Mouse (Mus musculus) erythroid progenitor cell, adult 5-6 weeks (primary cell): ENCODE results near the gene Ror2. TPM values are rescaled to one million over a fixed set of nuclear protein-coding genes. Genes with fewer than 3 reads are reported as not detected.
"Not testable (repeated sequence)": the region's sequence is repeated elsewhere in the genome, so short reads cannot be mapped to it uniquely, and the experiment has no call there.

ENCODE experiments used
- ATAC-seq: replicated peaks from 2 replicates; pipeline ENCODE4 v1.8.0; 2016; ENCODE audit warnings: moderate number of reproducible peaks, mild to moderate bottlenecking, moderate TSS enrichment, inconsistent platforms; ENCODE audit not compliant: poor library complexity, low FRiP score, severe bottlenecking
- total RNA-seq, 2 experiments: library from RNA; stranded (forward) in 1 of 2; stranded (reverse) in 1 of 2; fragments of 150-400 nt in 1 of 2; fragments of 186-747, 209-891 nt in 1 of 2; gene quantifications; 2 replicates each; pipeline versions ENCODE4 v1.2.3 to v1.2.4; 2015 to 2017; ENCODE audit warnings: low replicate concordance in 2 of 2

Gene Ror2
- not detected in 2 replicates for total RNA-seq (2015; ENCODE audit: low replicate concordance)
- total RNA-seq (2017; ENCODE audit: low replicate concordance) = not detected in 2 replicates

GRCm38 (mm10) chr13:53285756-53286361 is at the start of gene Ror2:
Gene Ror2 (minus strand): TSS chr13:53286124.
- no peak for ATAC-seq

DNA sequence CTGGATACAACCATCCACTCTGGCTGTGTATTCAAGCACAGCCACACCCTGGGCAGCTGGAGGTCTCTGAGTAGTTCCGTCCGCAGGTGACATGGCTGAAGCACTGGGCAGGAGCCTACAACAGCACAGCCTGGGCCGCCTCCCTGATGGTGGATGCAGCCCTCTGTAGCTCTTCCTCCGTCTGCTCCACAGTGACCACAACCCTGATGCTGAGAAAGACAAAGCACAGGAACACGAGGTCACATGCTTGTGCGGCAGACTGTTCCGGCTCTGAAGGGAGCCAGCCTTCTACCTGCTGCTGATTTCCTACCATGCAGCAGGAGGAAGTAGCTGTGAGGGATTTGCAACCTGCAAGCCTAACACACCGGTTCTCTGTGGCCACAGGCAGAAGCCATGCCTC is 47.8 kb upstream of the Ror2 start:
- no peak for ATAC-seq

DNA sequence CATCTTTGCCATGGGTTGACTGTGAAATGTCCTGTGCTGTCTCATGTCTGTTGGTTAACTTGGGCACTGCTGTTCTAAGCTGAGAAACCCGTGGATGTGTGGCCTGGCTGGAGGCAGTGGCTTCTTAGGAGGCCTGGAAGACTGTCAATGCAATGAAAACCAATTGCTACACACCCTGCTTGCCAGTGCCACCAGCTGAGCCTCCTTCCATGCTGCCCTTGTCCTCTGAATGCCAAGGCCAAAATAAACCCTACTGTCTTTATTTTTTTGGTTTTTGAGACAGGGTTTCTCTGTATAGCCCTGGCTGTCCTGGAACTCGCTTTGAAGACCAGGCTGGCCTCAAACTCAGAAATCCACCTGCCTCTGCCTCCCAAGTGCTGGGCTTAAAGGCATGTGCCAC is 44.3 kb upstream of the Ror2 start:
- ATAC-seq = no peak

DNA sequence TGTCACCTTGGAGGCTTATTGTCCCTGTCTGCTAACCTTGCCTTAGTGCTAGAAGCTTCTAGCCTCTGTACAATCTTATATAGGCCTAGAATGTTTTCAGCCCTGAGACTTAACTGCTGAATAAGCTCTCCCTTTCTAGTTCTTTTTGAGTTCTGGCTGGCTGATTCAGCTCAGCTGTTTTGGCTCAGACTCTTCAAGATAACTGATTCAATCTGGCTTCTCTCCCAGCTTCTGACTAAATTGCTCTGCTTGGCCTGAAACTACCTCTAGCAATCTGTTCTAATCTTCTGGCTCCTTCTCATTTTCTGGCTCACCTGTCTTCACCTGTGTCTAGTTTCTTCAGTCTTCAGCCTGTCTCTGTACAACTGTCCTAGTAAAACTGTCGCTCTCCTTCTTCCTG is 39.6 kb upstream of the Ror2 start:
- no peak for ATAC-seq

- no peak for ATAC-seq
Observed at GRCm38 (mm10) chr13:53323661-53324060, 37.7 kb upstream of the Ror2 start.

GRCm38 (mm10) chr13:53320899-53321298 is 35.0 kb upstream of the Ror2 start:
- ATAC-seq = no peak

DNA sequence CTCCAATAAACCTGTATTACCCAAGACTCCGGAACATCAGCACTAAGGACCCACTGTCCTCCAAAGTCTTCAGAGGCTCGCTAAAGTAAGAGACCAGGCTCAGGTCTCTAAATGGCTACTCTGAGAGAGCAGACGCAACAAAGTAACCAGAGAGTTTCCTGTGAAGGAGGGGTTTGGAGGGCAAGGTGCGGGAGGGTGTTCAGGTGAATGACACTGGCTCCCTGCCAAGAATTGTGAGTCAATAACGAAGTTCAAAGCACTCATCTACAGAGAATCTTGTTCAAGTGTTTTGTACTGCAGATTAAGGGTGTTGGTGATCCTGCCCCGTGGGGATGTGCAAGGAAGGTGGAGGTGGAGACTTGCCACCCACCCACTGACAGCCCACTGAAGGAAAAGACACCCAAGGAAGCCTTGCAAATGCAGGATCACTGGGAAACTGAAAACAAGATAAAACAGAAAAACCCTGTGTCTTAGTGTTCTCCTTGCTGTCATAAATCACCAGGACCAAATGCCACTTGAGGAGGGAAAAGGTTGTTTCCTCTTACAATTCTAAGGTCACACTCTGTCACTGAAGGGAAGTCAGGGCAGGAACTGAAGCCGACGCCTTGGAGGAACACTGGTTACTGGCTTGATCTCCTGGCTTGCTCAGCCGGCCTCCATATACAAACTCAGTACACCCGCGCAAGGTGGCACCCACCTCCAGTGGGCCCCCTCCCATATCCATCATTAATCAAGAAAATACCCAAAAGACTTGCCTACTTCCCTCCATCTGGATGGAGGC is 30.8 kb upstream of the Ror2 start:
- ATAC-seq = no peak

GRCm38 (mm10) chr13:53315757-53316156 is 29.8 kb upstream of the Ror2 start:
- not testable (repeated sequence) for ATAC-seq

GRCm38 (mm10) chr13:53310442-53310841 is 24.5 kb upstream of the Ror2 start:
- ATAC-seq = no peak

DNA sequence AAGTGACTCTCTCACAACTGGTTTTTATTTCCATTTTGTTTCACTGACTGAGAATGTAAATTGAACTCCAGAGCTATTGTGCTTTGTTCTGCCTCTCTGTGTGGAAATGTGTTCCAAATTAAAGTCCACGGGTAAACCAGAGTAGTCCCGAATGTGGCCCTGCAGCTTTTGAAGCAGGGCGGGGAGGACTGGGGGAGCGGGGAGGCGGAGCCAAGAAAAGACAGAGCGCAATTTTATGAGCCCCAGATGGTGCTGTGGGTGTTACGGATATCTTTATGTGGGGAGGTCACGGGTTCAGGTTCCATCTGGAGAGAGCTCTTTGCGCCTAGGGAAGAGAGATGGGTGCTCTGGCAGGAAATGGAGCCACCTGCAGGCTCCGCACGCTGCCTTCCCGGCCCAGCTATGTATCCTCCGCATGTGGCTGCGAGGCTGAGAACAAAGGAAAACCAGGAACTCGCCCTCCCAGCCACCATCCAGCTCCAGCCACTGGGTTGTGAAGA is 23.8 kb upstream of the Ror2 start:
- ATAC-seq = no peak

GRCm38 (mm10) chr13:53309148-53309547 is 23.2 kb upstream of the Ror2 start:
- ATAC-seq = no peak

DNA sequence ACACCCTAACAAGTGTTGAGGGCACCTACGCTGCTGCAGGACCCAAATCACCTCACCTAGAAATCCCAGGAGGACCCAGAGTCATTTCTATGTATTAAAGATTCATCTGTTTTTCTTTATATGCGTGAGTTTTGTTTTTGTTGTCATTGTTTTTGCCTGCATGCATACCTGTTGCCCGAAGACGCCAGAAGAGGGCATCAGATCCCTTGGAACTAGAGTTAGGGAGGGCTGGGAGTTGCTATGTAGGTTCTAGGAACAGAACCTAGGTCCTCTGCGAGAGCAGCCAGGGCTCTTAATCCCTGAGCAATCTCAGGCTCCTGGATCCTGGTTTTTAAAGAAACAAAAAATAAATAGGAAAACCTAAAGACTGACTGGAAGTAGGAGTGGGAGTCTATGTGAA is 20.9 kb upstream of the Ror2 start:
- ATAC-seq = no peak

GRCm38 (mm10) chr13:53305256-53305655 is 19.3 kb upstream of the Ror2 start:
- ATAC-seq = no peak

DNA sequence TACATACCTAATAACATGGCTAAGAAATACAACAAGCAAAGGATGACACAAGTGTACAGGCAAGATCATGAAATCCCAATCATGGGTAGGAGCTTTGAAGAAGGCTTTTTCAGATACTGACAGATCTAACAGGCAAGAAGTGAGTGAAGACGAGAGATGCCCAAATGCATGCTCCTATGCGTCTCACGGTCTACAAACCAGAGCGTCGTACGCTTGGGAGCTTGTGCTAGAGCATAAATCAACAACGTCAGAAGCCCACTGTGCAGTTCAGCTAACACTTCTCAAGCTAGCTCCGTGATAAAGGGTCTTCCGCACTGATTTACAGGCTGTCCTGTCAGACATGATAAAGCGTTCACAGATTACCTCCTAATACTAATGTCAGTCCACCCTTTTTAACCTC is 16.8 kb upstream of the Ror2 start:
- no peak for ATAC-seq

GRCm38 (mm10) chr13:53293065-53293464 is 7.1 kb upstream of the Ror2 start:
- ATAC-seq = no peak

- ATAC-seq = no peak
Observed at GRCm38 (mm10) chr13:53292244-53292643, 6.3 kb upstream of the Ror2 start.

DNA sequence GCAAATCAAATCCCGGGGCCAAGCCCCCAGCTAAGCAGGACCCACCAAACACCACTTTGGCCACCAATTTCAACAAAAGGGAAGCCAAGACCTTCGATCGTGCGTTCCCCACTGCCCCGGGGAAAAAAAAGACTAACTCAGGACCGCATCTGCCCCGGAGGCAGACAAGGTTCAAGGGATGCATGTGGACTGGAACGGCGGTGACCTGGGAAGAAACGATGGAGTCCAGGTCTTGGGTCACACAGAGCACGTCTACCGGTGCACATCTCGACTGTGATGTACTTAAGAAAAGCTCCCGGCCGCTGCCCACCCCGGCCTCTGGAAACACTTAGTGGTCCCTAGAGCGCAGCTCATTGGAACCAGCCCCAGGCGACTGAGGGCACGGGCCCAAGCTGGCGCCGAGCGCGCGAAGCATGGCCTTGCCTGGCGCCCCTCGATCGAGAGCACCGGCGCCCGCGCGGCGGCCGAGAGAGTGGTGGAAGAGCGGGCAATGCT is 616 bp downstream of the Ror2 start:
- ATAC-seq = no peak

DNA sequence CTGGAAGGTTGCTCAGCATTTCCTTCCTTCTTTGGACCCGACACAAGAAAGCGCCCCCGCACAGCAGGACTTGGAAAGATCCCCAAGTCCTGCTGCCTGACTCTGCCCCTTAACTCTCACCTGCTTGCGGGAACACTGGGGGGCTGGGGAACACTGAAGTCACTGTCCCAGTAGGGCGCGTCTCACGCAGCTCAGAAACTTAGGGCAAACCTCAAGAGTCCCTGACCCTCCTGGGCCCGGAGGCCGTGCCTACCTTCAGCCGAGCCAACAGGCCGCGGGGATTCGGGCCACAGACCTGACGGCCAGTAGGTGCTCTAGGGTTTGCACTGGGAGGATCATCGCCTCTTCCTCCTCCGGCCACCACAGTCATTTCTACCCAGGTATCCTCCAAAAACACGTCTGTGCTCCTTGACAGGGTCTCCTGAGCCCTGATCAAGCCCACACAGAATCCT is 1.2 kb downstream of the Ror2 start:
- no peak for ATAC-seq

DNA sequence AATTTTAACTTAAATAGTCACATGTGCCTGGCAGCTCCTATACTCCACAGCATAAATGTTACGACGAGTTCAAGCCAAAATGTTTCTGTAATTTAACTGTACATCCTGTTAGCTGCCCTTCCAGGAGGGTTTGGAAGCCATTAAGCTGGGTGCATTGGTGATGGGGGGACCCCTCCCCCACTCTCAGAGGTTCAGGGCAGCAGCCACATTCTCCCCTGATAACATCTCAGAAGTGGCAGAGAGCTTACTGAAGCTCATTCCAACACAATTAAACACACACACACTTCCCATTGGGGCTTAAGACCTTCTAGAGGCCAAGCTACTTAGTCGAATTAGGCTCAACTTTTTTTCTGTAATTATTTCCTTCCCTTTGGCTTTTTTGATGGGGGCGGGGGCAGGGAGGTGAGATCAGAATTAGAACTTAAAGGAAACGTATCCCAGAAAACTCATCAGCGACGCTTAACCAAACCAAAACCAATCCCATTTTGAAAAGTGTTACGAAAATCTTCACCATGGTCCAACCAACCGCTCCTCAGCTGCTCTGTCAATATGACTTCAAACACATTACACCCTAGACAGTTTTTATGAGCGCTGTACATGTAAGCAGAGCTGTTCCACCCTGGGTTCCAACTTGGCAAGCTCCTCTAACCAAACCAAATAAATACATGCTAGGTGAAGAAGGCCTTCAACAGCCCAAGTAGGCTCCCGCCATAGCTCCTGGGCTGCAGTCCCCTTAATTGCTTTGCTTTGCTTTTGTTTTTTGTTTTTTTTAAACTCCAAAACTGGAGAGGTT is 4.1 kb downstream of the Ror2 start:
- ATAC-seq = no peak

GRCm38 (mm10) chr13:53278908-53279307 is 7.0 kb downstream of the Ror2 start:
- no peak for ATAC-seq
